Mouse (Mus musculus) midbrain, embryonic 11.5 days (tissue): ENCODE data around the gene Zfp628. TPM values are rescaled to one million over a fixed set of nuclear protein-coding genes. Genes with fewer than 3 reads are reported as not detected.

Source experiments
- ATAC-seq: fragments of 200-750 bp; cut with Nextera tagmentation; 2 replicates; pipeline ENCODE4 v1.8.0; 2017; ENCODE audit warnings: moderate TSS enrichment, moderate library complexity; ENCODE audit not compliant: low FRiP score
- DNase-seq: peaks from one replicate; pipeline ENCODE4 v3.0.0; 2015; ENCODE audit warnings: low spot score; ENCODE audit errors: missing footprints
- H3K27ac ChIP-seq: fragments of 300-500 bp; sonication (generic); 2 replicates; pipeline ENCODE4 v1.5.1; 2014; ENCODE audit warnings: low read depth, low read length
- H3K27me3 ChIP-seq: fragments of 300-500 bp; sonication (generic); 2 replicates; pipeline ENCODE4 v1.6.1; 2014; ENCODE audit warnings: mild to moderate bottlenecking, low read length, moderate library complexity, mixed read lengths; ENCODE audit not compliant: control insufficient read depth, insufficient read depth
- H3K36me3 ChIP-seq: fragments of 300-500 bp; sonication (generic); 2 replicates; pipeline ENCODE4 v1.6.1; 2014; ENCODE audit warnings: mild to moderate bottlenecking, low read length, moderate library complexity, mixed read lengths; ENCODE audit not compliant: control insufficient read depth, insufficient read depth
- H3K4me1 ChIP-seq: fragments of 300-500 bp; sonication (generic); 2 replicates; pipeline ENCODE4 v1.6.1; 2014; ENCODE audit warnings: low read length; ENCODE audit not compliant: control insufficient read depth, insufficient read depth
- H3K4me2 ChIP-seq: fragments of 300-500 bp; sonication (generic); 2 replicates; pipeline ENCODE4 v1.6.1; 2014; ENCODE audit warnings: mild to moderate bottlenecking, moderate library complexity
- H3K4me3 ChIP-seq: fragments of 300-500 bp; sonication (generic); 2 replicates; pipeline ENCODE4 v1.5.1; 2014; ENCODE audit warnings: low read depth, low read length
- H3K9ac ChIP-seq: fragments of 300-500 bp; sonication (generic); 2 replicates; pipeline ENCODE4 v1.6.1; 2014; ENCODE audit warnings: low read length
- H3K9me3 ChIP-seq: fragments of 300-500 bp; sonication (generic); 2 replicates; pipeline ENCODE4 v1.6.1; 2016; ENCODE audit warnings: low read length; ENCODE audit not compliant: control insufficient read depth
- WGBS: fragments of 180-500 bp; shearing (Covaris S2); extraction: QIAGEN DNeasy Blood & Tissue Kit; methylation state at CpG from one replicate; pipeline ENCODE4 v1.1.7; 2014; 5-methylcytosine and 5-hydroxymethylcytosine counted together
- polyA plus RNA-seq: library from polyadenylated mRNA; unstranded; fragments of >200 nt; fragmentation: Nextera tagmentation; extraction: Ambion mirVana; gene quantifications from 2 replicates; pipeline ENCODE4 v1.2.1, GENCODE M21; 2014

Zfp628 gene
- polyA plus RNA-seq, 1 experiment from 2014 or later, result 3.5 TPM

DNA sequence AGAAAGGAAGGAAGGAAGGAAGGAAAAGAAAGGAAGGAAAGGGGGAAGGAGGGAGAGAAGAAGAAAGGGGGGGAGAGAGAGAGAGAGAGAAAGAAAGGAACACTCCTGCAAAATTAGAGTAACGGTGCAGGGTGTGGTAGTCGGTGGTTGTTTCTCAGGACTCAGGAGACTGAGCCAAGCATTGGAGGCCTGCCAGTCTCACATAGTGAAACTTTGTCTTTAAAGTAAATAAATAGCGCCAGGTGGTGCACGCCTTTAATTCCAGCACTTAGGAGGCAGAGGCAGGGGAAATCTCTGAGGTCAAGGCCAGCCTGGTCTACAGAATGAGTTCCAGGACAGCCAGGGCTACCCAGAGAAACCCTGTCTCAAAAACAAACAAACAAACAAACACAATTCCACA is 28.3 kb upstream of the Zfp628 start:
- 78% methylated on average over 4 of the region's 4 CpGs for WGBS

DNA sequence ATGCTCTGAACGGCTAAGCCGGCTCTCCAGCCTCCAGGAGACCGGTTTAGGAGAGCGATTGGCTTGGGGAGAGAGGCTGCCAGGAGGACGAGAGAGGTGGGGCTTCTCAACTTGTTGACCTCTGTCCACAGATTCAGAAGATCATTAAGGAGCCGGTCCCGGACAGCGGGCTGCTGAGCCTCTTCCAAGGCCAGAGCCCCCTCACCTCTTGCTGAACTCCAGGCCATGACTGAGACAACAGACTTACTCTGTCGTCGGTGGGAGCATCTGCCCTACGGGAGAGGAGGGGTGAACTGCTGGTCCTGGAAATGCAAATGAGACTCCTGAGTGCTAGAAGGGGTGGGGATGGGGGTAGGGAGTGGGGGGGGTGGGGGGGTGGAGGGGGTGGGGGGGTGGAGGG is 19.8 kb upstream of the Zfp628 start:
- peaks cover 3% of the 10 kb centered on the region; the same call in 1 of the 2 replicates for H3K4me1 ChIP-seq
- no peak overlapping the region for H3K27ac ChIP-seq
- H3K9ac ChIP-seq, result no peak overlapping the region
- H3K36me3 ChIP-seq, result no peaks in the 10 kb centered on the region
- H3K27me3 ChIP-seq, result peaks cover 6% of the 10 kb centered on the region
- WGBS, result 65% methylated on average over 11 of the region's 11 CpGs
- no peak overlapping the region for H3K4me3 ChIP-seq
- H3K4me2 ChIP-seq, result no peak overlapping the region
- DNase-seq, result no peak
- ATAC-seq, result no peak
- no peaks in the 10 kb centered on the region for H3K9me3 ChIP-seq

More for the DNA sequence above, 28.3 kb upstream of the Zfp628 start:
- DNase-seq (no peak), ATAC-seq (no peak)
- Histone ChIP-seq H3K4me1 (no peaks in the 10 kb centered on the region), H3K9ac (no peak overlapping the region), H3K27ac (no peak overlapping the region), H3K4me3 (no peak overlapping the region), H3K36me3 (no peaks in the 10 kb centered on the region), H3K27me3 (no peaks in the 10 kb centered on the region), H3K4me2 (no peak overlapping the region), H3K9me3 (no peaks in the 10 kb centered on the region)

DNA sequence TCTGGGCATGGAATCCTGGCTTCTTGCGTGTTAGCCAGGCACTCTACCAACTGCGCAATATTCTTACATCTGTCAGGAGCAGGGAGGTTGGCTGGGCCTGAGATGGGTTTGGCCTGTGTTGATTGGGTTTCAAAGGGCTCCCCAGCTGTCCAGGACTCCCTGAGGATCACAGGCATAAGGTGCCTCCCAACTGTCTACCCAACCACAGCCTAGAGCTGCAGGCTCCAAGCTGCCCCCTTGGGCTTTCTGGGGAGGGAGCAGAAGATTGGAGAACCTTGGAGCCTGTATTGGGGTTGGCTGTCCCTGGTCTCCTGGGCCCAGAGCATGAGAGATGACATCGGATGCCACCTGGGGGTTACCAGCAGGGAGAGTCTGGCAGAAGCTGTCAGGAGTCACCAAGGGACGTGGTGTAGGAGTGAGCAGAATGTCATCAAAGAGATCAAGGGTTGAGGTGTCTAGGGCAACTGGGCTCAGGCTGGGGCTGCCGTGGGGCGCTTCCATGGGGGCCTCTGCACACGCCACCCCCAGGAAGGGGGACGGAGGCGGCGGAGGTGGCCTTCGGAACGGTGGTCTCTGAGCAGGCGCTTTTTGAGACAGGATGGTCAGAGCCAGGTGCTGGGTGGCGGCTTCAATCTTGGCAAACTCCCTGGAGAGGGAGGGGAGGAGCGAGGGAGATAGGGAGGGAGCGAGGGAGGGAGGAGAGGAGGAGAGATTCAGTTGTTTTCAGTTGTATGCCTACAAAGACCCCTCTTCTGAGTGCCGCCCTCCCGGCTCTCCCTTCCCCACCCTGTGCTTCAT is 16.0 kb upstream of the Zfp628 start:
- peak; percentile 55 for ATAC-seq
- peak overlapping the region; percentile 11; the same call in 1 of the 2 replicates for H3K4me3 ChIP-seq
- H3K9ac ChIP-seq, result peak overlapping the region; percentile 42
- DNase-seq, result peak; percentile 84
- no peak overlapping the region for H3K27ac ChIP-seq
- peaks cover 6% of the 10 kb centered on the region for H3K27me3 ChIP-seq
- WGBS, result 16% methylated on average over 16 of the region's 18 CpGs
- H3K4me1 ChIP-seq, result peaks cover 3% of the 10 kb centered on the region; the same call in 1 of the 2 replicates
- H3K36me3 ChIP-seq, result no peaks in the 10 kb centered on the region
- H3K9me3 ChIP-seq, result no peaks in the 10 kb centered on the region
- H3K4me2 ChIP-seq, result peak overlapping the region; percentile 40

DNA sequence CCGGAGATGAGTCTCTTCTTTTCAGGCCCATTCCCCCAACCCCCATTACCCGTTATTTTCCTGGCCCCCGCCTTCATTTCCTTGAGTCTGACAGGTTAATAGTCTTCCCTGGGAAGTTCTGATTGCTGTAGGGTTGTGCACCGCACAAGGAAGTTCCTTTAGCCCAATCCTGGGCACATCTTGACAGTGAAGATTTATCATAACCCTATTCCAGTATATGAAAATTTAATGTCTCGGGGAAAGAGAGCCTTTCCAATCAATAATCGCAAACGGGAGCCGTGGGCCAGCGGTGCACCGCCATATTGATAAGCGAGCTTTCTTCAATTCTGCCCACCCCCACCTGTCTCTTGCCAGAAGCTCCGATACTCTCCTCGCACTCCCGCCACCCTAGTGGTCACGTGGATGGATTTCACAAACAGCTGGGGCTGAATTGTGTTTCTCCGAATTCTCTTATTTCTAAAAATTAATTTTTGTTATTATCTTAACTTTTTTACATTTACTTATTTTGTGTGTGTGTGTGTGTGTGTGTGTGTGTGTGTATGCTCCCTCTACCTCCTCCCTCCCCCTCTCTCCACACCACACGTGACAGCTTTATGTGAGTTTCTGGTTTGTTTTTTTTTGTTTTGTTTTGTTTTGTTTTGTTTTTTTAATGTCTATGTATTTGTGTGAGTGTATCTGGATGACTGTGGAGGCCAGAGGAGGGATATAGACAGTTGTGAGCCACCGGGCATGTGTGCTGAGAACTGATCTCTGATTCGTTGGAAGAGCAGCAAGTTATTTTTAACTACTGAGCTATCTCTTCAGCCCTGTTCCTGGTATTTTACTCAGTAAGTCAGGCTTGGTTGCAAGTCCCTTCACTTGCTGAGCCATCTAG is 15.1 kb upstream of the Zfp628 start:
- 5% methylated on average over 19 of the region's 19 CpGs for WGBS
- Histone ChIP-seq H3K4me3 (peak overlapping the region; percentile 11; the same call in 1 of the 2 replicates), H3K27me3 (peaks cover 6% of the 10 kb centered on the region), H3K9me3 (no peaks in the 10 kb centered on the region), H3K9ac (peak overlapping the region; percentile 42), H3K36me3 (no peaks in the 10 kb centered on the region), H3K27ac (no peak overlapping the region), H3K4me1 (peaks cover 3% of the 10 kb centered on the region; the same call in 1 of the 2 replicates), H3K4me2 (peak overlapping the region; percentile 40)
- ATAC-seq (peak; percentile 56; the same call in 1 of the 2 replicates), DNase-seq (peak; percentile 86)

DNA sequence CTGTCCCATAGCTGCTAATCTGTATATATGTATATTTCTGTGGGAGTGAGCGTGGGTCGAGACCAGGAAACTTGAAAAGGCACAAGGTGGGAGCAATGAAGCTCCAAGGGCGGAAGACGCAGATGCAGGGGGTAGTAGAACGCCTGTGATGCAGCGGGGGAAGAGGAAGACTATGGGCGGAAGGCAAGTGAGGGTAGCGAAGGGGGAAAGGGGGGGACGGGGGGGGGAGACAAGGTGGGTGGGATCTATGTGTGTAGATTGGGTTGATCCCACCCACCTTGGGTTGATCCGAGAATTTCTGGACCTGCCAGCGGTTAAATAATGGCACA is 14.5 kb upstream of the Zfp628 start:
- Histone ChIP-seq H3K36me3 (no peaks in the 10 kb centered on the region), H3K4me1 (peaks cover 3% of the 10 kb centered on the region; the same call in 1 of the 2 replicates), H3K27me3 (peaks cover 6% of the 10 kb centered on the region), H3K27ac (no peak overlapping the region), H3K9ac (no peak overlapping the region), H3K9me3 (no peaks in the 10 kb centered on the region), H3K4me2 (peak overlapping the region; percentile 12; the same call in 1 of the 2 replicates), H3K4me3 (no peak overlapping the region)
- WGBS, result 20% methylated on average over 10 of the region's 11 CpGs
- DNase-seq (peak; percentile 79), ATAC-seq (no peak)

DNA sequence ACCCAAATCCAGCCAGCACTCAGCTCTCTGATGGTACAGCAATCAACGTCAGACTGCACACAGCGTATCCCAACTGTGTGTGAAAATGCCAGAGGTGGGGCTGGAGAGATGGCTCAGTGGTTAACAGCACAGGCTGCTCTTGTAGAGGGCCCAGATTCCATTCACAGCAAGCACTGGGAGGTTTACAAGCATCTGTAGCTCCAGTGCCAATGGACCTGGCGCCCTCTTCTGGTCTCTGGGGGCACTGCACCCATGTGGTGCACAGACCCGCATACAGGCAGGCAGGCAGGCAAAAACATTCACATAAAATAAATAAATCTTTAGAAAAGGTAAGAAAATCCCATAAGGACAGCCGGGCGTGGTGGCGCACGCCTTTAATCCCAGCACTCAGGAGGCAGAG is 13.8 kb upstream of the Zfp628 start:
- Histone ChIP-seq H3K27ac (no peak overlapping the region), H3K27me3 (peaks cover 6% of the 10 kb centered on the region), H3K9me3 (no peaks in the 10 kb centered on the region), H3K36me3 (no peaks in the 10 kb centered on the region), H3K9ac (no peak overlapping the region), H3K4me2 (no peak overlapping the region), H3K4me1 (peaks cover 3% of the 10 kb centered on the region; the same call in 1 of the 2 replicates), H3K4me3 (no peak overlapping the region)
- DNase-seq, result peak; percentile 90
- ATAC-seq, result 0 out of 2 replicates have a peak, but pooled peaks have one; percentile 12
- 44% methylated on average over 8 of the region's 8 CpGs for WGBS

DNA sequence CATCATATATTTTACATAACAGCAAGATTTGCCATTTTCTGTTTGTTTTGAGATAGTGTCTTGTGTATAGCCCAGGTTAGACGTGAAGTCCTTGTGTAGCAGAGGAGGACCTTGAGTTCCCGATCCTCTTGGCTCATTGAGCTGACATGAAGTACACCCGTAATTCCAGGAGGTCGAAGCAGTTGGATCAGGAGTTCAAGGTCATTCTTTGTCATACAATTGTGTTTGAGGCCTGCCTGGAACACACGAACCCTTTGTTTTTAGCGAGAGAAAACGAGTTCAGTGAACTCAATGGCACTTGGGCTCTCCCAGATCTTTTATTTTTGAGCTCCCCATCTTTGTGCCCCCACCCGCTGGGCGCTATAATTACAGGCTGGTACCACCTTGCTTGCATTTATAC is 12.6 kb upstream of the Zfp628 start:
- Histone ChIP-seq H3K9ac (no peak overlapping the region), H3K36me3 (no peaks in the 10 kb centered on the region), H3K27ac (no peak overlapping the region), H3K4me1 (peaks cover 3% of the 10 kb centered on the region; the same call in 1 of the 2 replicates), H3K4me2 (no peak overlapping the region), H3K9me3 (no peaks in the 10 kb centered on the region), H3K4me3 (no peak overlapping the region), H3K27me3 (peaks cover 6% of the 10 kb centered on the region)
- ATAC-seq (no peak), DNase-seq (peak; percentile 74)
- 84% methylated on average over 9 of the region's 9 CpGs for WGBS

DNA sequence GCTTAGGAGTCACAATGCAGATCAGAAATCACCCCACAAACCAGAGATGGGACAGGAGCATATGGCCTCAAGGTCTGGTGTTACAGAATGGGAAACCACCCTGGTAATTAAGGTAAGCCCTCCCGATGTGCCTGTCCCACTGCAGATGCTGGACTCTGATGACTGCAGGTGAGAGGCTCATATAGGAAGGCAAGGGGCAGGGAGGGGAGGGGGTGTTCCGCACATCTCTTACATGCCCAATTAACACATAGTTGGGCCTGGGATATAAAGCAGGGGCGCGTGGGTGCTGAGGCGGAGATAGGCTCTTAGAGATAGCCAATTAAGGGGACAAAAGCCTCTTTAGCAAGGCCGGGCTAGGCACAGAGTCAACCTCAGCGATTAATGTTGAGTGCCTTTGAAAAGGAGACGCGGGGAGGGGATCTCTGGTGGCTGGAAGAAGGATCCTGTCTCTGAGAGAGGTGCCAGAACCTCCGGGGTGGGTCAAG is 8.5 kb upstream of the Zfp628 start, which contains the start of gene Gm36210:
TSS of gene Gm36210 (minus strand) at position 51 of the 485 bp plus-strand sequence.
- no peaks in the 10 kb centered on the region for H3K27me3 ChIP-seq
- no peak within 1 kb of the TSS for H3K9ac ChIP-seq
- ATAC-seq (no peak), DNase-seq (peak; percentile 67)
- H3K9me3 ChIP-seq, result no peaks in the 10 kb centered on the region
- no peak within 1 kb of the TSS for H3K4me2 ChIP-seq
- H3K36me3 ChIP-seq, result no peaks in the 10 kb centered on the region
- H3K4me1 ChIP-seq, result no peaks in the 10 kb centered on the region
- WGBS, result 53% methylated on average over 10 of the region's 10 CpGs
- H3K27ac ChIP-seq, result no peak within 1 kb of the TSS
- no peak within 1 kb of the TSS for H3K4me3 ChIP-seq
